Mouse (Mus musculus): ENCODE measurements around the gene Lysmd4. TPM values are rescaled to one million over a fixed set of nuclear protein-coding genes. Genes with fewer than 3 reads are reported as not detected.

Gene Lysmd4
- polyA plus RNA-seq, 1 experiment from 2014 or later, result 12.7 TPM

- no peak for ATAC-seq (ENCODE audit: low FRiP score, low TSS enrichment)
- WGBS, result 76% methylated on average over 6 of the region's 6 CpGs
- Histone ChIP-seq H3K27ac (ENCODE audit: low read depth, low read length) (no peak overlapping the region), H3K4me2 (replicated peaks; ENCODE audit: low read depth, low read length) (no peak overlapping the region), H3K9ac (ENCODE audit: low read depth, low read length) (no peak overlapping the region), H3K27me3 (ENCODE audit: control insufficient read depth, insufficient read depth, low read length) (no peaks in the 10 kb centered on the region), H3K36me3 (ENCODE audit: control insufficient read depth, insufficient read depth, low read length) (no peaks in the 10 kb centered on the region), H3K4me1 (ENCODE audit: control insufficient read depth, insufficient read depth, low read length) (no peaks in the 10 kb centered on the region), H3K4me3 (ENCODE audit: low read length) (no peak overlapping the region), H3K9me3 (ENCODE audit: control insufficient read depth, low read length) (no peaks in the 10 kb centered on the region)
Measured at GRCm38 (mm10) chr7:67210004-67210833, 12.1 kb upstream of the Lysmd4 start.

- Histone ChIP-seq H3K36me3 (ENCODE audit: control insufficient read depth, insufficient read depth, low read length) (no peaks in the 10 kb centered on the region), H3K4me2 (replicated peaks; ENCODE audit: low read depth, low read length) (no peak overlapping the region), H3K4me1 (ENCODE audit: control insufficient read depth, insufficient read depth, low read length) (no peaks in the 10 kb centered on the region), H3K9ac (ENCODE audit: low read depth, low read length) (no peak overlapping the region), H3K27me3 (ENCODE audit: control insufficient read depth, insufficient read depth, low read length) (no peaks in the 10 kb centered on the region), H3K27ac (ENCODE audit: low read depth, low read length) (no peak overlapping the region), H3K9me3 (ENCODE audit: control insufficient read depth, low read length) (no peaks in the 10 kb centered on the region), H3K4me3 (ENCODE audit: low read length) (no peak overlapping the region)
- 42% methylated on average over 6 of the region's 6 CpGs for WGBS
- ATAC-seq (ENCODE audit: low FRiP score, low TSS enrichment), result no peak
Measured at GRCm38 (mm10) chr7:67211341-67211740, 11.0 kb upstream of the Lysmd4 start.

GRCm38 (mm10) chr7:67211971-67212370 is 10.4 kb upstream of the Lysmd4 start:
- Histone ChIP-seq H3K4me3 (ENCODE audit: low read length) (no peak overlapping the region), H3K4me1 (ENCODE audit: control insufficient read depth, insufficient read depth, low read length) (no peaks in the 10 kb centered on the region), H3K4me2 (replicated peaks; ENCODE audit: low read depth, low read length) (no peak overlapping the region), H3K36me3 (ENCODE audit: control insufficient read depth, insufficient read depth, low read length) (no peaks in the 10 kb centered on the region), H3K9ac (ENCODE audit: low read depth, low read length) (no peak overlapping the region), H3K27ac (ENCODE audit: low read depth, low read length) (no peak overlapping the region), H3K9me3 (ENCODE audit: control insufficient read depth, low read length) (no peaks in the 10 kb centered on the region), H3K27me3 (ENCODE audit: control insufficient read depth, insufficient read depth, low read length) (no peaks in the 10 kb centered on the region)
- ATAC-seq (ENCODE audit: low FRiP score, low TSS enrichment), result no peak
- WGBS, result 67% methylated on average over 4 of the region's 4 CpGs

- Histone ChIP-seq H3K27me3 (ENCODE audit: control insufficient read depth, insufficient read depth, low read length) (no peaks in the 10 kb centered on the region), H3K27ac (ENCODE audit: low read depth, low read length) (no peak overlapping the region), H3K4me3 (ENCODE audit: low read length) (no peak overlapping the region), H3K9ac (ENCODE audit: low read depth, low read length) (no peak overlapping the region), H3K4me2 (replicated peaks; ENCODE audit: low read depth, low read length) (no peak overlapping the region), H3K36me3 (ENCODE audit: control insufficient read depth, insufficient read depth, low read length) (no peaks in the 10 kb centered on the region), H3K9me3 (ENCODE audit: control insufficient read depth, low read length) (no peaks in the 10 kb centered on the region), H3K4me1 (ENCODE audit: control insufficient read depth, insufficient read depth, low read length) (no peaks in the 10 kb centered on the region)
- WGBS, result 79% methylated on average over 1 of the region's 1 CpGs
- no peak for ATAC-seq (ENCODE audit: low FRiP score, low TSS enrichment)
Measured at GRCm38 (mm10) chr7:67213589-67213988, 8.8 kb upstream of the Lysmd4 start.

GRCm38 (mm10) chr7:67216351-67216750 is 6.0 kb upstream of the Lysmd4 start:
- Histone ChIP-seq H3K9me3 (ENCODE audit: control insufficient read depth, low read length) (no peaks in the 10 kb centered on the region), H3K9ac (ENCODE audit: low read depth, low read length) (no peak overlapping the region), H3K4me1 (ENCODE audit: control insufficient read depth, insufficient read depth, low read length) (no peaks in the 10 kb centered on the region), H3K36me3 (ENCODE audit: control insufficient read depth, insufficient read depth, low read length) (no peaks in the 10 kb centered on the region), H3K4me2 (replicated peaks; ENCODE audit: low read depth, low read length) (no peak overlapping the region), H3K27me3 (ENCODE audit: control insufficient read depth, insufficient read depth, low read length) (no peaks in the 10 kb centered on the region), H3K4me3 (ENCODE audit: low read length) (no peak overlapping the region), H3K27ac (ENCODE audit: low read depth, low read length) (no peak overlapping the region)
- ATAC-seq (ENCODE audit: low FRiP score, low TSS enrichment), result no peak
- WGBS, result 90% methylated on average over 6 of the region's 6 CpGs

GRCm38 (mm10) chr7:67217025-67217424 is 5.3 kb upstream of the Lysmd4 start:
- no peaks in the 10 kb centered on the region for H3K4me1 ChIP-seq (ENCODE audit: control insufficient read depth, insufficient read depth, low read length)
- no peaks in the 10 kb centered on the region for H3K9me3 ChIP-seq (ENCODE audit: control insufficient read depth, low read length)
- ATAC-seq (ENCODE audit: low FRiP score, low TSS enrichment), result no peak
- no peak overlapping the region for H3K4me2 ChIP-seq (replicated peaks; ENCODE audit: low read depth, low read length)
- no peak overlapping the region for H3K27ac ChIP-seq (ENCODE audit: low read depth, low read length)
- no peak overlapping the region for H3K9ac ChIP-seq (ENCODE audit: low read depth, low read length)
- no peak overlapping the region for H3K4me3 ChIP-seq (ENCODE audit: low read length)
- WGBS, result 81% methylated on average over 3 of the region's 3 CpGs
- no peaks in the 10 kb centered on the region for H3K36me3 ChIP-seq (ENCODE audit: control insufficient read depth, insufficient read depth, low read length)
- no peaks in the 10 kb centered on the region for H3K27me3 ChIP-seq (ENCODE audit: control insufficient read depth, insufficient read depth, low read length)

GRCm38 (mm10) chr7:67225943-67226625 is 3.7 kb downstream of the Lysmd4 start:
- no peaks in the 10 kb centered on the region for H3K27me3 ChIP-seq (ENCODE audit: control insufficient read depth, insufficient read depth, low read length)
- no peaks in the 10 kb centered on the region for H3K9me3 ChIP-seq (ENCODE audit: control insufficient read depth, low read length)
- peaks cover 11% of the 10 kb centered on the region for H3K36me3 ChIP-seq (ENCODE audit: control insufficient read depth, insufficient read depth, low read length)
- no peak overlapping the region for H3K27ac ChIP-seq (ENCODE audit: low read depth, low read length)
- no peak for ATAC-seq (ENCODE audit: low FRiP score, low TSS enrichment)
- no peak overlapping the region for H3K9ac ChIP-seq (ENCODE audit: low read depth, low read length)
- no peak overlapping the region for H3K4me3 ChIP-seq (ENCODE audit: low read length)
- WGBS, result 93% methylated on average over 15 of the region's 15 CpGs
- peaks cover 7% of the 10 kb centered on the region; the same call in 1 of the 2 replicates for H3K4me1 ChIP-seq (ENCODE audit: control insufficient read depth, insufficient read depth, low read length)
- no peak overlapping the region for H3K4me2 ChIP-seq (replicated peaks; ENCODE audit: low read depth, low read length)

GRCm38 (mm10) chr7:67227538-67227937 is 5.2 kb downstream of the Lysmd4 start:
- WGBS, result 81% methylated on average over 1 of the region's 1 CpGs
- Histone ChIP-seq H3K9me3 (ENCODE audit: control insufficient read depth, low read length) (no peaks in the 10 kb centered on the region), H3K9ac (ENCODE audit: low read depth, low read length) (no peak overlapping the region), H3K4me1 (ENCODE audit: control insufficient read depth, insufficient read depth, low read length) (peaks cover 7% of the 10 kb centered on the region; the same call in 1 of the 2 replicates), H3K4me2 (replicated peaks; ENCODE audit: low read depth, low read length) (no peak overlapping the region), H3K4me3 (ENCODE audit: low read length) (no peak overlapping the region), H3K27ac (ENCODE audit: low read depth, low read length) (no peak overlapping the region), H3K27me3 (ENCODE audit: control insufficient read depth, insufficient read depth, low read length) (no peaks in the 10 kb centered on the region), H3K36me3 (ENCODE audit: control insufficient read depth, insufficient read depth, low read length) (peaks cover 19% of the 10 kb centered on the region)
- no peak for ATAC-seq (ENCODE audit: low FRiP score, low TSS enrichment)

GRCm38 (mm10) chr7:67228390-67228789 is 6.0 kb downstream of the Lysmd4 start:
- peaks cover 25% of the 10 kb centered on the region for H3K36me3 ChIP-seq (ENCODE audit: control insufficient read depth, insufficient read depth, low read length)
- H3K9me3 ChIP-seq (ENCODE audit: control insufficient read depth, low read length), result no peaks in the 10 kb centered on the region
- no peaks in the 10 kb centered on the region for H3K27me3 ChIP-seq (ENCODE audit: control insufficient read depth, insufficient read depth, low read length)
- no peak for ATAC-seq (ENCODE audit: low FRiP score, low TSS enrichment)
- peaks cover under 1% of the 10 kb centered on the region; the same call in 1 of the 2 replicates for H3K4me1 ChIP-seq (ENCODE audit: control insufficient read depth, insufficient read depth, low read length)
- H3K9ac ChIP-seq (ENCODE audit: low read depth, low read length), result no peak overlapping the region
- WGBS, result 81% methylated on average over 3 of the region's 3 CpGs
- no peak overlapping the region for H3K27ac ChIP-seq (ENCODE audit: low read depth, low read length)
- H3K4me2 ChIP-seq (replicated peaks; ENCODE audit: low read depth, low read length), result no peak overlapping the region
- no peak overlapping the region for H3K4me3 ChIP-seq (ENCODE audit: low read length)

Data from kidney, embryonic 14.5 days (tissue).